Mouse (Mus musculus) lung, embryonic 14.5 days (tissue): ENCODE measurements at regions not wholly inside any gene's neighbourhood (a gene's known extent, or its start where the extent isn't known, plus 50 kb on each side); places are given as distances from the start of the nearest gene placed in this dataset.
A peak's percentile ranks its signal among the peaks of the same experiment; 100 is the strongest.

Experiments
- ATAC-seq: fragments of 200-750 bp; cut with Nextera tagmentation; 2 replicates; pipeline ENCODE4 v1.8.0; 2017; ENCODE audit warnings: mild to moderate bottlenecking, moderate TSS enrichment, moderate library complexity; ENCODE audit not compliant: insufficient read depth
- DNase-seq: peaks from one replicate; pipeline ENCODE4 v3.0.0-alpha.2; 2015
- H3K27ac ChIP-seq: fragments of 300-500 bp; sonication (generic); 2 replicates; pipeline ENCODE4 v1.5.1; 2014; ENCODE audit warnings: low read depth, mild to moderate bottlenecking, moderate library complexity
- H3K27me3 ChIP-seq: fragments of 300-500 bp; sonication (generic); 2 replicates; pipeline ENCODE4 v1.6.1; 2014; ENCODE audit warnings: low read length, control low read depth; ENCODE audit not compliant: insufficient read depth
- H3K36me3 ChIP-seq: fragments of 300-500 bp; sonication (generic); 2 replicates; pipeline ENCODE4 v1.6.1; 2014; ENCODE audit warnings: control low read depth; ENCODE audit not compliant: insufficient read depth
- H3K4me1 ChIP-seq: fragments of 300-500 bp; sonication (generic); 2 replicates; pipeline ENCODE4 v1.6.1; 2014; ENCODE audit warnings: antibody characterized with exemption, control low read depth; ENCODE audit not compliant: insufficient read depth
- H3K4me2 ChIP-seq: fragments of 300-500 bp; sonication (generic); 2 replicates; pipeline ENCODE4 v1.6.1; 2014; ENCODE audit warnings: mild to moderate bottlenecking
- H3K4me3 ChIP-seq: fragments of 300-500 bp; sonication (generic); 2 replicates; pipeline ENCODE4 v1.5.1; 2014; ENCODE audit warnings: low read depth, low read length
- H3K9ac ChIP-seq: fragments of 300-500 bp; sonication (generic); 2 replicates; pipeline ENCODE4 v1.6.1; 2014
- H3K9me3 ChIP-seq: fragments of 300-500 bp; sonication (generic); 2 replicates; pipeline ENCODE4 v1.6.1; 2016; ENCODE audit warnings: low read depth, low read length, control low read depth
- CTCF ChIP-seq: IDR thresholded peaks from 2 replicates; pipeline ENCODE4 v1.5.1; 2016; ENCODE audit warnings: antibody characterized with exemption, low read depth
- WGBS: fragments of 180-500 bp; shearing (Covaris S2); extraction: QIAGEN DNeasy Blood & Tissue Kit; methylation state at CpG from one replicate; pipeline ENCODE4 v1.1.7; 2014; 5-methylcytosine and 5-hydroxymethylcytosine counted together

GRCm38 (mm10) chr16:77384021-77384729, 217.7 kb downstream of the Gm11146 start:
- WGBS, result 55% methylated on average over 6 of the region's 6 CpGs
- ATAC-seq (no peak), DNase-seq (no peak)
- Histone ChIP-seq H3K27ac (no peak overlapping the region), H3K9ac (no peak overlapping the region), H3K4me3 (no peak overlapping the region), H3K27me3 (no peaks in the 10 kb centered on the region), H3K4me1 (no peaks in the 10 kb centered on the region), H3K4me2 (no peak overlapping the region), H3K9me3 (no peaks in the 10 kb centered on the region), H3K36me3 (no peaks in the 10 kb centered on the region)
- no peak for TF ChIP-seq CTCF

DNA sequence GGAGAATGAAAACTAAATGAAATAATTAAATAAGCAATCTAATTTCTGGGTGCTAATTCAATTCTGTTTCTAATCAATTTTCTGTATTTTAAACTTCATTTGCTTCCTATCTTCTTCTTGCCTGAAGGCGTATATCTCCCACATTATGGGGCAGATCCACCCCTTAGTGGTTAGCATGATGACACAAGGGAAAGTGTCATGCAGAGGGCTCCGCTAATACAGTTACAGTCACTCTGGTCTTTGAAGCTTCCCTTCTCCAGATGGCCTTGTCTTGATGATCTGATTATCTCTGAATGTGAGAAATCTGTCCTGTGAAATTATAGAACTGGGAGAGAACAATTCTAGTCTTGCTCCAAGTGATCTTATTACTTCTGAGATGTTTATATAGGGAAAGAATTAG, 219.1 kb downstream of the Gm11146 start:
- no peak overlapping the region for H3K9ac ChIP-seq
- H3K4me3 ChIP-seq, result no peak overlapping the region
- H3K27ac ChIP-seq, result no peak overlapping the region
- TF ChIP-seq CTCF, result no peak
- DNase-seq, result no peak
- no peaks in the 10 kb centered on the region for H3K27me3 ChIP-seq
- no peaks in the 10 kb centered on the region for H3K4me1 ChIP-seq
- H3K36me3 ChIP-seq, result no peaks in the 10 kb centered on the region
- H3K9me3 ChIP-seq, result no peaks in the 10 kb centered on the region
- WGBS, result 88% methylated on average over 2 of the region's 2 CpGs
- ATAC-seq, result no peak
- H3K4me2 ChIP-seq, result no peak overlapping the region

DNA sequence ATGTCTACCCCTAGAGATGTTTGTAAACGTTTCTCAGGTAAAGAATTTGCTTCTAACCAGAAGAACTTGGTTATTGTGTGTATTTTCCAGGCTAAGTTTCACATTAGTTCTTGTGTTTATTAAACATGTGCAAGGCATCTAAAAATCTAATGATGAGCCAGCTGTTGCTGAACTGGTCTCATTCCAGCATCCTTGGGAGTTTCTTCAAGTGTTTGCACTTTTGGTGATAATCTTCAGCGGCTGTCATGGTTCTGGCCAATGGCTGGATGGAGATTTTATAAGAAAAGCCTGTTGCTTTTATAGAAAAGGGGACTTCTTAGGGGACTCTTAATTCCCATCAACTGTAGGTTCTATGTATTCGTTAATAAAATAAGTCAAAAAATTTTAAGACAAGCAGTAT, 229.1 kb downstream of the Gm11146 start:
- Histone ChIP-seq H3K4me1 (no peaks in the 10 kb centered on the region), H3K9me3 (no peaks in the 10 kb centered on the region), H3K4me3 (no peak overlapping the region), H3K9ac (no peak overlapping the region), H3K36me3 (no peaks in the 10 kb centered on the region), H3K27ac (no peak overlapping the region), H3K4me2 (no peak overlapping the region), H3K27me3 (no peaks in the 10 kb centered on the region)
- 71% methylated on average over 3 of the region's 3 CpGs for WGBS
- peak; percentile 35 for DNase-seq
- no peak for TF ChIP-seq CTCF
- no peak for ATAC-seq

- TF ChIP-seq CTCF, result no peak
- 75% methylated on average over 2 of the region's 2 CpGs for WGBS
- no peak overlapping the region for H3K9ac ChIP-seq
Observed at GRCm38 (mm10) chr16:77369810-77370209, 232.1 kb downstream of the Gm11146 start.

DNA sequence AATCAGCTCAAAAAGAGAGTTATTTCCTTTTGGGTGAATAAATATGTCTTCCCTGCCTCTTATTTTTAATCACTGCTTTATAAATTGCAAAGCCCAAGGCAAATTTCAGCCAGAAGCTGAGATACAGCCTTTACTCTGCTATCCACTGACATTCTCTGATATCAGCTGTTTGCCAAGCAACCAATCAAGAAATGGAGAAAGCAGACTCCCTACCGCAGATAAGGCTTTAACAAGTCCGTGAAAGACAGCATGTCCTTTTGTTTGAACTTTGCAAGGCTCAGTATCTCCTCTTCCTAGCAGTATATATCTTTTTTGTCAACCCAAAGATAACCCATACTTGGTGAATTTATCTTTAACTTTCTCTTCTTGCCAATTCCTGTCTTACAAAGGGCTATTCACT, 236.6 kb downstream of the Gm11146 start:
- no peak overlapping the region for H3K27ac ChIP-seq
- no peak overlapping the region for H3K9ac ChIP-seq
- no peak for DNase-seq
- no peak for ATAC-seq
- H3K4me2 ChIP-seq, result no peak overlapping the region
- H3K4me1 ChIP-seq, result no peaks in the 10 kb centered on the region
- TF ChIP-seq CTCF, result no peak
- H3K36me3 ChIP-seq, result no peaks in the 10 kb centered on the region
- H3K9me3 ChIP-seq, result no peaks in the 10 kb centered on the region
- no peaks in the 10 kb centered on the region for H3K27me3 ChIP-seq
- no peak overlapping the region for H3K4me3 ChIP-seq
- 41% methylated on average over 2 of the region's 2 CpGs for WGBS

More at GRCm38 (mm10) chr16:77369810-77370209, 232.1 kb downstream of the Gm11146 start:
- Histone ChIP-seq H3K9me3 (no peaks in the 10 kb centered on the region), H3K4me2 (no peak overlapping the region), H3K27ac (no peak overlapping the region), H3K36me3 (no peaks in the 10 kb centered on the region), H3K27me3 (no peaks in the 10 kb centered on the region), H3K4me3 (no peak overlapping the region), H3K4me1 (no peaks in the 10 kb centered on the region)
- ATAC-seq (no peak), DNase-seq (no peak)

DNA sequence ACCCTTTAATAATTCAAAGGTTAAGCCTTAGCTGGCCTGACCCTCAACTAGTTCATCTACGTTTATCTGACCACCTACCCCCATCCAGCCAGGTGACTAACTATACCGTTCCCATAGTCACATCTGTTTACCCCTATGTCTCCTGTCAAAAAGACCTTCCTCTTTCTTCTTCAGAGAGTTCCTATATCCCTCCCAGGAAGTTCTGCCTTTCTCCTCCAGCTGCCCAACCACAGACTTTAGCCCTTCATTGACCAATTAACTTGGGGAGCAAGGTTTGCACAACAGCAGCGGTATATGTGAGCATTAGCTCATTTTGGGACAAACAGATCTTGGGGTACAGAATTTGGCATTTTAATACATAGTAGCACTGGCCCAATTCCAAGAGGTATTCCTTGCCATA, 237.5 kb downstream of the Gm11146 start:
- WGBS, result 81% methylated on average over 3 of the region's 3 CpGs
- no peak for DNase-seq
- TF ChIP-seq CTCF, result no peak
- Histone ChIP-seq H3K9ac (no peak overlapping the region), H3K4me1 (no peaks in the 10 kb centered on the region), H3K4me3 (no peak overlapping the region), H3K27ac (no peak overlapping the region), H3K9me3 (no peaks in the 10 kb centered on the region), H3K27me3 (no peaks in the 10 kb centered on the region), H3K4me2 (no peak overlapping the region), H3K36me3 (no peaks in the 10 kb centered on the region)
- no peak for ATAC-seq

DNA sequence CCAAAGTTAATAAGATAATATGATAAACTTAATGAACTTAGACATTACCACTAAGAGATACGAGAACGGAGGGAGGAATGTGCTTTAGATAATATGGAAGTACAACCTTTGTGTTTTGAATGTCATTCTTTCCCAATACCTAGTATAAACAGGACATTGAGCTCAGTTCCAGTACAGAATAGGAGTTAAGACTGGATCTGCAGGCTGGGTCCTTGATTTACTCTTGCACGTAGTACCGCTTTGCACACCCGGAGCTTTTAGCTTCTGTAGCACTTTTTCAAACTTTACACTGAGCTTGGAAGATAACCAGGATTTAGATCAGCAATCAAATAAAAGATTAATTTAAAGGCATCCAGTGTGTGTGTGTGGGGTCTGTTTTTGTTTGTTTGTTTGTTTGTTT, 242.7 kb downstream of the Gm11146 start:
- no peaks in the 10 kb centered on the region for H3K9me3 ChIP-seq
- no peak overlapping the region for H3K9ac ChIP-seq
- no peaks in the 10 kb centered on the region for H3K4me1 ChIP-seq
- H3K27me3 ChIP-seq, result no peaks in the 10 kb centered on the region
- no peak for TF ChIP-seq CTCF
- H3K4me2 ChIP-seq, result no peak overlapping the region
- DNase-seq (no peak), ATAC-seq (no peak)
- no peaks in the 10 kb centered on the region for H3K36me3 ChIP-seq
- no peak overlapping the region for H3K27ac ChIP-seq
- no peak overlapping the region for H3K4me3 ChIP-seq
- WGBS, result 79% methylated on average over 5 of the region's 5 CpGs
